Mouse (Mus musculus) brain, embryonic 14.5 days (tissue): ENCODE measurements around the gene Gm8257.
"Not testable (repeated sequence)": the region's sequence is repeated elsewhere in the genome, so short reads cannot be mapped to it uniquely, and the experiment has no call there.

ENCODE experiments used
- CTCF ChIP-seq: fragments of 200-500 bp; IDR thresholded peaks from 2 replicates; pipeline ENCODE4 v1.5.1; 2012; ENCODE audit warnings: inconsistent platforms, mild to moderate bottlenecking, moderate library complexity, borderline replicate concordance; ENCODE audit not compliant: insufficient read depth, insufficient read length; ENCODE audit errors: extremely low read depth
- POLR2A ChIP-seq: fragments of 200-500 bp; IDR thresholded peaks from 2 replicates; pipeline ENCODE4 v1.6.1; 2012; ENCODE audit warnings: mild to moderate bottlenecking, inconsistent platforms, borderline replicate concordance; ENCODE audit not compliant: poor library complexity, insufficient read depth, insufficient read length, severe bottlenecking; ENCODE audit errors: extremely low read depth

DNA sequence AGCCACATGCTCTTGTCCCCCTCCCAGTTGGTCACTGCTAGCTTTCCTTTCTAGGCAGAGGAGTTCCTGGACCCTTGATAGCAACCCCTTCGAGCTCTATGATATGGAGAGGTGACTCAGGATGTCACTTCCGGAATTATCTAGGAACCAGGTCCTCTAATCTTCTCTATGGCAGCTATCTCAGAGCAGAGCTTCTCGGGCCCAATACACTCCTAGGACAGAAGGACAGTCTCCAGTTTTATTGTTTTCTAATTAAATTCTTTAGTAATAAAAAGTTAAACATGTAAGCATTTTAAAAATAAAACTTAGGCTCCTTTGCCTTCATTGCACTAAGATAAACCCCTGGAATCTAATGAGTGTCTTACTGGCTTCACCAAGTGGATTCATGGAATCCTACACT lies at the start of gene Gm8257:
- not testable (repeated sequence) for TF ChIP-seq CTCF, POLR2A
